Mouse (Mus musculus) kidney, embryonic 15.5 days (tissue): ENCODE results near the gene Grb14. TPM values are rescaled to one million over a fixed set of nuclear protein-coding genes. Genes with fewer than 3 reads are reported as not detected.
A peak's percentile ranks its signal among the peaks of the same experiment; 100 is the strongest.

Experiments used
- ATAC-seq: fragments of 200-750 bp; cut with Nextera tagmentation; replicated peaks from 2 replicates; pipeline ENCODE4 v1.8.0; 2017; ENCODE audit warnings: moderate TSS enrichment; ENCODE audit not compliant: low FRiP score
- H3K27ac ChIP-seq: fragments of 300-500 bp; sonication (generic); 2 replicates; pipeline ENCODE4 v1.5.1; 2015; ENCODE audit warnings: mild to moderate bottlenecking, inconsistent platforms
- H3K27me3 ChIP-seq: fragments of 300-500 bp; sonication (generic); 2 replicates; pipeline ENCODE4 v1.6.1; 2015; ENCODE audit warnings: inconsistent platforms
- H3K36me3 ChIP-seq: fragments of 300-500 bp; sonication (generic); 2 replicates; pipeline ENCODE4 v1.6.1; 2015; ENCODE audit warnings: inconsistent platforms
- H3K4me1 ChIP-seq: fragments of 300-500 bp; sonication (generic); 2 replicates; pipeline ENCODE4 v1.6.1; 2015; ENCODE audit warnings: inconsistent platforms
- H3K4me2 ChIP-seq: fragments of 300-500 bp; sonication (generic); 2 replicates; pipeline ENCODE4 v1.6.1; 2015; ENCODE audit warnings: moderate library complexity, mild to moderate bottlenecking, inconsistent platforms
- H3K4me3 ChIP-seq: fragments of 300-500 bp; sonication (generic); replicated peaks from 2 replicates; pipeline ENCODE4 v1.5.1; 2015; ENCODE audit warnings: mild to moderate bottlenecking, inconsistent platforms
- H3K9ac ChIP-seq: fragments of 300-500 bp; sonication (generic); 2 replicates; pipeline ENCODE4 v1.6.1; 2015; ENCODE audit warnings: mild to moderate bottlenecking, inconsistent platforms
- H3K9me3 ChIP-seq: fragments of 300-500 bp; sonication (generic); replicated peaks from 2 replicates; pipeline ENCODE4 v1.6.1; 2016; ENCODE audit warnings: inconsistent platforms
- WGBS: fragments of 180-500 bp; shearing (Covaris S2); methylation state at CpG from one replicate; pipeline ENCODE4 v1.1.7; 2015; ENCODE audit warnings: mixed read lengths; 5-methylcytosine and 5-hydroxymethylcytosine counted together
- polyA plus RNA-seq: library from polyadenylated mRNA; unstranded; fragments of >200 nt; fragmentation: Nextera tagmentation; extraction: Ambion mirVana; gene quantifications from 2 replicates; pipeline ENCODE4 v1.2.1, GENCODE M21; 2015

Gene Grb14
- 29.6 and 30.4 TPM in 2 replicates for polyA plus RNA-seq

DNA sequence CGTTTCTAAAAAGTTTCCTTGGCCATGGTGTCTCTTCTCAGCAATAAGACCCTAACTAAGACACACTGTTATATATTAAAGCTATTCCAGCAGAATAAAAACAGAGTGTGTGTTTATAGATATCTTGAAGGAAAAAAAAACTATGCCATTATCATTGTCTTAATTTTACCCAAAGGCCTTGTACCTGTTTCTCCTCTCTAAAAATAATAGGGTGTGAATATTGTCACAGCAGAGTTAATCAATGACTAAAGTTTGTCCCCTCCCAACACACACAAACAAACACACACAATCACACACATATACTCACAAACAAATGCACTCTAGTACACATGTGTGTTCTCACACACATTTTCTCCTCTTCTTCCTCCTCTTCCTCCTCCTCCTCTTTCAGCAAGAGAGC, at the start of gene Grb14:
Gene Grb14, minus strand, starts transcription at position 101 of the 400 bp plus-strand sequence.
- H3K9me3 ChIP-seq, result no peaks in the 10 kb centered on the region
- WGBS, result 91% methylated on average over 1 of the region's 1 CpGs

DNA sequence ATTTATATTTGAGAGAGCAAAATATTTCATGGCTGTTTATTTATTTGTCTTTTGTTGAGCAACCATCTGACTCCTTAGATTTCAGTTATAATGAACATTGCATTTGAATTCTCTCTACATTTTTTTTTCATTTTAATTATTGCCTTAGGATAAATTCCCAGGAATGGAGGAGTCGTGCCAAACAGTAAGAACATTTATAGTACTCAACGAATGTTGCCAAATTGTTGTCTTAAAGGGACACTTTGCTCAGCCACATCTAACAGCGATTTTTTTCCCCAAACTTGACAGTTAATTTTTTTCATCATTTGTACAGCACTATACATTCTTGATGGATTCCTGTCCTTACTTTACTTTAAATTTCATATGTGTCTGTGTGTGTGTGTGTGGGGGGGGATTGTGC, 47.4 kb upstream of the Grb14 start:
- H3K9me3 ChIP-seq, result no peaks in the 10 kb centered on the region
- WGBS, result 58% methylated on average over 3 of the region's 3 CpGs
- no peak for ATAC-seq

More for the DNA sequence above, at the start of gene Grb14:
- Histone ChIP-seq H3K27me3 (no peaks in the 10 kb centered on the region), H3K36me3 (no peaks in the 10 kb centered on the region), H3K4me1 (peaks cover 13% of the 10 kb centered on the region), H3K9ac (no peak within 1 kb of the TSS), H3K4me2 (no peak within 1 kb of the TSS), H3K4me3 (no peak within 1 kb of the TSS), H3K27ac (no peak within 1 kb of the TSS)
- ATAC-seq, result no peak

DNA sequence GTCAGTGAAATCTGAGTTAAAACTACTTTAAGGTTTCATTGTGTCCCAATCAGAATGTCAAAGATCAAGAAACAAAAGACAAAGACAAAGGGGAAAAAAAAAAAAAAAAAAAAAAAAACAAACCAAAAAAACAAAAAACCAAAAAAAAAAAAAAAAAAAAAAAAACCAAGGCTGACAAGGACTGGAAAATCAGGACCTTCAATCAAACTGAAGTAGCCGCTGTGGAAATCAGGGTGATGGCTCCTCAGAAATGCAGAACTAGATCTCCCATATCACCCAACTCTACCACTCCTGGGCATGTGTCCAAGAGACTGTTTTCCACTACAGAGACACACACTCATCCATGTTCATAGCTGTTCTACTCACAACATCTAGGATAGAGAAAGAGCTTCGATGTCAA, 29.0 kb upstream of the Grb14 start:
- H3K9me3 ChIP-seq, result no peaks in the 10 kb centered on the region
- H3K27ac ChIP-seq, result no peak overlapping the region
- 88% methylated on average over 2 of the region's 2 CpGs for WGBS
- H3K4me2 ChIP-seq, result no peak overlapping the region
- H3K4me3 ChIP-seq, result no peak overlapping the region
- H3K36me3 ChIP-seq, result no peaks in the 10 kb centered on the region
- no peaks in the 10 kb centered on the region for H3K27me3 ChIP-seq
- no peaks in the 10 kb centered on the region for H3K4me1 ChIP-seq
- no peak for ATAC-seq
- no peak overlapping the region for H3K9ac ChIP-seq

More for the DNA sequence above, 47.4 kb upstream of the Grb14 start:
- no peak overlapping the region for H3K27ac ChIP-seq
- no peaks in the 10 kb centered on the region for H3K4me1 ChIP-seq
- no peak overlapping the region for H3K4me3 ChIP-seq
- no peaks in the 10 kb centered on the region for H3K27me3 ChIP-seq
- H3K4me2 ChIP-seq, result no peak overlapping the region
- no peak overlapping the region for H3K9ac ChIP-seq
- H3K36me3 ChIP-seq, result no peaks in the 10 kb centered on the region

DNA sequence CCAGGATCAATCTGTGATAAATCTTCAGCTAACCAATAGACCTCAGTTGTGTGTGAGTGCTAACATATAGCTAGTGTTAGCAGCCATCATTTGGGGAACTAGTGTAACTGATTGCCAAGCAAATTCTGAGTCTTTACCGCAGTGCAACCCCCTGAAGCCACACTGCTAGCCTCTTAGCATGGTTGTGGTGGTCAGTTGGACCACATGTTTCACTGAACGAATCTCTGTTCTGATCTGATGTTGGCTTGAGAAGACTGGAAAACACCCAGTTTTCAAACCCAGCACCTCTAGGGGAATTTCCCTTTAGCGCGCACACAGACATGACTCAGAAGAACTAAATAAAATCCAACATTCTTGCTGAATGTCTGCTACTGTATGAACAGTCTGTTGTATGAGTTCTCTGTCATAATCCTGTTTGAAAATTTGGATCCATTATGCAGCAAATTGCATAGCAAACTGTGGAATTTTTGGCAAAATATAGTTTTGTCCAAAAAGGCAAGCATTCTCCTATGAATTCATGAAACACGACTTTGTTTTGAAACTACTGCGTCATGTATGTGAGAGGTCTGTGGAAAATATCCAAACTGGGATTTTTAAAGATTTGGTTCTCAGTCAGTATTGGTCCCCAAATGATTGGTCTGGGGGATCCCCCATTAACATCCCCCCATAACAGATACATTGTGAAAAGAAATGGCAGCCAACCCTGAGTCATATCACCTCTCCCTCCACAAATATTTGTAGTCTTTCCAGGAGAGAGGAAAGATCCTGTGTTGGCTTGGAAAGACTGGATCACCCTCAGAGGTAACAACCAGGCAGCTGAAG, 27.6 kb upstream of the Grb14 start:
- no peak overlapping the region for H3K4me3 ChIP-seq
- H3K36me3 ChIP-seq, result no peaks in the 10 kb centered on the region
- H3K9me3 ChIP-seq, result no peaks in the 10 kb centered on the region
- no peak overlapping the region for H3K9ac ChIP-seq
- no peaks in the 10 kb centered on the region for H3K27me3 ChIP-seq
- no peaks in the 10 kb centered on the region for H3K4me1 ChIP-seq
- no peak overlapping the region for H3K4me2 ChIP-seq
- no peak overlapping the region for H3K27ac ChIP-seq
- ATAC-seq, result no peak
- 93% methylated on average over 6 of the region's 6 CpGs for WGBS

GRCm38 (mm10) chr2:65050776-65051175, 26.0 kb upstream of the Grb14 start:
- ATAC-seq, result no peak
- Histone ChIP-seq H3K4me3 (no peak overlapping the region), H3K9me3 (no peaks in the 10 kb centered on the region), H3K27ac (no peak overlapping the region), H3K36me3 (no peaks in the 10 kb centered on the region), H3K27me3 (no peaks in the 10 kb centered on the region), H3K9ac (no peak overlapping the region), H3K4me1 (no peaks in the 10 kb centered on the region), H3K4me2 (no peak overlapping the region)
- 94% methylated on average over 3 of the region's 3 CpGs for WGBS

- H3K36me3 ChIP-seq, result no peaks in the 10 kb centered on the region
- ATAC-seq, result no peak
- H3K9me3 ChIP-seq, result no peaks in the 10 kb centered on the region
- H3K4me3 ChIP-seq, result no peak overlapping the region
- H3K4me2 ChIP-seq, result no peak overlapping the region
- no peaks in the 10 kb centered on the region for H3K4me1 ChIP-seq
- no peak overlapping the region for H3K27ac ChIP-seq
- no peak overlapping the region for H3K9ac ChIP-seq
- H3K27me3 ChIP-seq, result no peaks in the 10 kb centered on the region
- 57% methylated on average over 6 of the region's 6 CpGs for WGBS
Measured at GRCm38 (mm10) chr2:65048234-65049017, 23.6 kb upstream of the Grb14 start.

DNA sequence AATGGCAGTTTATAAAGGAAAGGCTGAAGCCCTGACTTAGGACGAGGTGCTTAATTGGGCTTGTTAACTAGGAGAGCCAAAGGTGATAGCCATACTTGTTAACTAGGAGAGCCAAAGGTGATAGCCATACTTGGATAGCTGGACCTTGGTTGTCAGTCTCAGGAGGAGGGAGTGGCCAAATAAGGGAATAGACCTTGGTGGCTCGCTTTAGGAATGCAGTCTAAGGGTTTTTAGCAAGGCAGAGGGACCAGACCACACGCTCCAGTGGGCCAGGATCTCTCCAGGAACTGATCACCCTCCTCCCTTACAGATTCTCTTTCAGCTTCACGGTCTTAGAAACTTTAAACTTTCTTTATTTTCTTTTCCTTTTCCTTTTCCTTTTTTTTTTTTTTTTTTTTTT, 13.4 kb upstream of the Grb14 start:
- Histone ChIP-seq H3K27me3 (no peaks in the 10 kb centered on the region), H3K27ac (no peak overlapping the region), H3K9me3 (no peaks in the 10 kb centered on the region), H3K4me1 (peaks cover 7% of the 10 kb centered on the region; the same call in 1 of the 2 replicates), H3K4me3 (no peak overlapping the region), H3K9ac (no peak overlapping the region), H3K36me3 (no peaks in the 10 kb centered on the region), H3K4me2 (peak overlapping the region; percentile 25; the same call in 1 of the 2 replicates)
- WGBS, result 14% methylated on average over 4 of the region's 4 CpGs
- ATAC-seq, result peak; percentile 85

DNA sequence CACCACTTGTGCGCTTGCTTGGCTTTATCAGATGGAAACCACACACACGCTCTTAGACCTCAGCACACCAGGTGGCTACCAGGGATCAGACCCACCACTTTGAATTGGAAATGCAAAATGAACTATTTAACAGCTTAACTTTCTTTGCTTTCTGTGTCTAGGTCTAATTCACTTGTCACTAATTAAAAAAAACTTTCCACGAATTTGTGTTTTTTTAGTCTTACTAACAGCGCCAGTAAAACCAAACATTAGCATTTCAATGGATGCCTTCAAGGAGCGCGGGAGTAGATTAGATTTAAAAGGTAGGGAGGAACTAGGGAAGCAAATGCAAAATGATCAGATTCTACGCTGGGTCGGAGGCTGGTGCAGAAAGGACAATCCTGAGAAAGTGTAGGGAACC, 12.8 kb upstream of the Grb14 start:
- ATAC-seq, result no peak
- Histone ChIP-seq H3K4me2 (peak overlapping the region; percentile 25; the same call in 1 of the 2 replicates), H3K27ac (no peak overlapping the region), H3K4me1 (peaks cover 7% of the 10 kb centered on the region; the same call in 1 of the 2 replicates), H3K36me3 (no peaks in the 10 kb centered on the region), H3K9ac (no peak overlapping the region), H3K4me3 (no peak overlapping the region), H3K9me3 (no peaks in the 10 kb centered on the region), H3K27me3 (no peaks in the 10 kb centered on the region)
- 37% methylated on average over 8 of the region's 8 CpGs for WGBS

GRCm38 (mm10) chr2:65022363-65023240, 2.2 kb downstream of the Grb14 start:
- H3K4me3 ChIP-seq, result peak overlapping the region; percentile 79
- peak overlapping the region; percentile 99 for H3K4me2 ChIP-seq
- no peaks in the 10 kb centered on the region for H3K27me3 ChIP-seq
- H3K27ac ChIP-seq, result peak overlapping the region; percentile 79
- no peaks in the 10 kb centered on the region for H3K9me3 ChIP-seq
- 0% methylated on average over 57 of the region's 71 CpGs for WGBS
- ATAC-seq, result peak; percentile 93
- peaks cover 13% of the 10 kb centered on the region for H3K4me1 ChIP-seq
- peak overlapping the region; percentile 70 for H3K9ac ChIP-seq
- no peaks in the 10 kb centered on the region for H3K36me3 ChIP-seq

DNA sequence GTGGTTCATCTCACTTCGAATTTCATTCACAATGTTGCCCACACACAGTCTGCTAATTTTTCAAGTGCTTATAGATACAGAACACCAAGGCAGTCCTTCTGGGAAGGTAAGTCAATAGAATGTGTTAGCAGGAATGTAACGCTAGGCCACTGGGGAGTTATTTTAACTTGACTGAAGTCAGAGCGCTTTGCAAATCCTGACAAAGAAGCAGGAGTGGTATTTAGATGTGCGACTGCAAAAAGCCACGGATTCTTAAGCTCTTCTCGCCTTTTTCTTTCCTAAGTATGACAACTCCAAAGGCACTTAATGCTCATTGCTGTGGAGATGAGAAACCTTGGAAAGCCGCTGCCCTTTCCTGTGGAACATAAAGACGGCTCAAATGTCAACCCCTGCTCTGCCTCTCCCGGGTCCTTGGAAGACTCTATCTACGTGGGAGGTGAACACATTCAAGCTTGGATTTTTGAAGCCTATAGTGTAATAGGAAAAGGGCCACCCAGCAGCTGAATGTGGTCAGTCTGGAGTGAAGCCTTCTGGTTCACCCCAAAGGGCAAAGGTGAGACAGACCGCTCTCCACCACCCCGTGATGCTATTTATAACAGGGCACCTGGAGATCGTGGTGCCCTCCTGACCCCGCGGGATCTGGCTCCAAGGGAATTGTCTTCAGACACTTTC, 3.0 kb downstream of the Grb14 start:
- Histone ChIP-seq H3K36me3 (no peaks in the 10 kb centered on the region), H3K4me3 (peak overlapping the region; percentile 79), H3K4me1 (peaks cover 13% of the 10 kb centered on the region), H3K9me3 (no peaks in the 10 kb centered on the region), H3K4me2 (peak overlapping the region; percentile 99), H3K27me3 (no peaks in the 10 kb centered on the region), H3K9ac (peak overlapping the region; percentile 70), H3K27ac (peak overlapping the region; percentile 79)
- 7% methylated on average over 15 of the region's 15 CpGs for WGBS
- peak; percentile 61 for ATAC-seq

DNA sequence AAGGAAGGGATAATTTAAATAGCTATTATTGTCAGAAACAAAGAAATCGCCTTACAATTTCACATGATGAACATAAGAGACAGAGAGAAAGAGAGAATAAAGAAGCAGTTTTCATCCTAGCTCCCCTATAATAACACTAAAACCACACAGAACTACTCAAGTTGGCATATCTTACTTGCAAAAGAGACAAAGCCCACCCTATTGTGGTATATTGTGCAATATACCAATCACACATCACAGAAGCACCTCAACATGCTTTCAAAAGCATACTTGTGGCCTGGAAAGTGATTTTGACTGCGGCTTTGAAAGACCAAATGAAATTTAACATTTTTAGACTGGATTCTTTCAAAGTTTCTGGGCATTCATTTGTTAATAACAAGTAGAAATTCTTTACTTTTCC, 7.4 kb downstream of the Grb14 start:
- Histone ChIP-seq H3K9ac (no peak overlapping the region), H3K36me3 (no peaks in the 10 kb centered on the region), H3K27me3 (no peaks in the 10 kb centered on the region), H3K27ac (no peak overlapping the region), H3K4me3 (no peak overlapping the region), H3K4me2 (no peak overlapping the region), H3K4me1 (peaks cover 12% of the 10 kb centered on the region), H3K9me3 (no peaks in the 10 kb centered on the region)
- ATAC-seq, result no peak
- WGBS, result 93% methylated on average over 2 of the region's 2 CpGs
